Mouse (Mus musculus) mouse embryonic stem cell (cell line): Measurements from ENCODE around the gene Mia2.
"Not testable (repeated sequence)": the region's sequence is repeated elsewhere in the genome, so short reads cannot be mapped to it uniquely, and the experiment has no call there.

ENCODE experiments used
- in situ Hi-C, 2 experiments: fragments of 300-500 bp; cut with MboI; formaldehyde crosslinking; loops; 1 replicate in 1 of 2; 3 replicates in 1 of 2; pipeline ENCODE4 v1.14.3; 2019 to 2020; ENCODE audit warnings: low sequenced_read_pairs in 2 of 2, low pct_unique_long_range_greater_than_20kb in 1 of 2, mixed read lengths in 1 of 2; ENCODE audit not compliant: unreplicated experiment in 1 of 2

The Mia2 gene

GRCm38 (mm10) chr12:59206208-59206999 lies 110.8 kb downstream of the Mia2 start:
- in situ Hi-C loops, result no loop called here

GRCm38 (mm10) chr12:59207000-59207390 lies 111.4 kb downstream of the Mia2 start:
- in situ Hi-C loops, result no loop called here

GRCm38 (mm10) chr12:59207814-59208213 lies 112.2 kb downstream of the Mia2 start:
- in situ Hi-C loops, result no loop called here

- in situ Hi-C loops, result no loop called here
Measured at GRCm38 (mm10) chr12:59216176-59216575, 120.6 kb downstream of the Mia2 start.

GRCm38 (mm10) chr12:59216676-59217266 lies 121.2 kb downstream of the Mia2 start:
- in situ Hi-C loops, result no loop called here

GRCm38 (mm10) chr12:59217331-59217730 lies 121.7 kb downstream of the Mia2 start:
- in situ Hi-C loops, result no loop called here

- in situ Hi-C loops, result no loop called here
Measured at GRCm38 (mm10) chr12:59218640-59219321, 123.2 kb downstream of the Mia2 start.

GRCm38 (mm10) chr12:59219325-59220225 lies 124.0 kb downstream of the Mia2 start, which contains the start of gene Fbxo33:
Gene Fbxo33, minus strand, starts transcription at chr12:59219725.
- in situ Hi-C loops, result no loop called here

GRCm38 (mm10) chr12:59228401-59228800 lies 132.8 kb downstream of the Mia2 start:
- in situ Hi-C loops, result no loop called here

GRCm38 (mm10) chr12:59238434-59238833 lies 142.8 kb downstream of the Mia2 start:
- in situ Hi-C loops, result no loop called here

GRCm38 (mm10) chr12:59241031-59241430 lies 145.4 kb downstream of the Mia2 start:
- in situ Hi-C loops, result not testable (repeated sequence)
